Mouse (Mus musculus) liver, embryonic 14.5 days (tissue): Measurements from ENCODE around the gene Rnf141.

Experiments
- CTCF ChIP-seq: IDR thresholded peaks from 2 replicates; pipeline ENCODE4 v1.5.1; 2016; ENCODE audit warnings: antibody characterized with exemption, low read depth, control low read depth
- EP300 ChIP-seq: IDR thresholded peaks from 2 replicates; pipeline ENCODE4 v1.6.1; 2016; ENCODE audit warnings: antibody characterized with exemption, low read depth

DNA sequence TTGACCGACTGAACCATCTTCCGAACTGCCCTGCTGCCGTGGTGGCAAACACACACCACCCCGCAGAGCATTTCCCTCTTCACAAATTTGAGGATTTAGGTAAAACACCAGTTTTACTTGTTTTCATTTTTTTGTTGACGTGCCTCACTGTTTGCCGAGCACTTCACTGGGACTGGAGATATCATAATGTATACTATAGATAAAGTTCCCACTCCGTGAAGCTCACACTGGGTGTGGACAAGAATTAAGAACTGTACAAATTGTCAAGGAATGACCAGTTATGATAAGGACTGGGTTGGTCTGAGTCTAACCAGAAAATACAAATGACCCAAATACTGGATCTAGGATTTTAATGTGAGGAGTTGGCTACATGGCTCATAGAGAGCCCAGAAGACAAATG is 65.3 kb downstream of the Rnf141 start:
- TF ChIP-seq CTCF (no peak), EP300 (peak; percentile 88)
